Mouse (Mus musculus) neural tube, embryonic 13.5 days (tissue): ENCODE measurements at regions not wholly inside any gene's neighbourhood (a gene's known extent, or its start where the extent isn't known, plus 50 kb on each side); places are given as distances from the start of the nearest gene placed in this dataset.

ENCODE experiments used
- ATAC-seq: fragments of 200-750 bp; cut with Nextera tagmentation; 2 replicates; pipeline ENCODE4 v1.8.0; 2017; ENCODE audit warnings: low read depth, mild to moderate bottlenecking, moderate TSS enrichment, moderate library complexity
- H3K27ac ChIP-seq: fragments of 300-500 bp; sonication (generic); replicated peaks from 2 replicates; pipeline ENCODE4 v1.5.1; 2015; ENCODE audit warnings: moderate library complexity, mild to moderate bottlenecking, inconsistent platforms
- H3K27me3 ChIP-seq: fragments of 300-500 bp; sonication (generic); 2 replicates; pipeline ENCODE4 v1.6.1; 2015; ENCODE audit warnings: mild to moderate bottlenecking, inconsistent platforms
- H3K36me3 ChIP-seq: fragments of 300-500 bp; sonication (generic); 2 replicates; pipeline ENCODE4 v1.6.1; 2015; ENCODE audit warnings: mild to moderate bottlenecking, inconsistent platforms
- H3K4me1 ChIP-seq: fragments of 300-500 bp; sonication (generic); replicated peaks from 2 replicates; pipeline ENCODE4 v1.6.1; 2015; ENCODE audit warnings: inconsistent platforms
- H3K4me2 ChIP-seq: fragments of 300-500 bp; sonication (generic); 2 replicates; pipeline ENCODE4 v1.6.1; 2015; ENCODE audit warnings: inconsistent platforms, mild to moderate bottlenecking, moderate library complexity
- H3K4me3 ChIP-seq: fragments of 300-500 bp; sonication (generic); 2 replicates; pipeline ENCODE4 v1.5.1; 2015; ENCODE audit warnings: mild to moderate bottlenecking, inconsistent platforms
- H3K9ac ChIP-seq: fragments of 300-500 bp; sonication (generic); 2 replicates; pipeline ENCODE4 v1.6.1; 2015; ENCODE audit warnings: moderate library complexity, mild to moderate bottlenecking, inconsistent platforms
- H3K9me3 ChIP-seq: fragments of 300-500 bp; sonication (generic); 2 replicates; pipeline ENCODE4 v1.6.1; 2016; ENCODE audit warnings: inconsistent platforms
- WGBS: fragments of 180-500 bp; shearing (Covaris S2); methylation state at CpG from one replicate; pipeline ENCODE4 v1.1.7; 2015; 5-methylcytosine and 5-hydroxymethylcytosine counted together

- Histone ChIP-seq H3K9me3 (no peaks in the 10 kb centered on the region), H3K9ac (no peak overlapping the region), H3K27me3 (no peaks in the 10 kb centered on the region), H3K4me3 (no peak overlapping the region), H3K27ac (no peak overlapping the region), H3K36me3 (no peaks in the 10 kb centered on the region), H3K4me2 (no peak overlapping the region), H3K4me1 (peaks cover under 1% of the 10 kb centered on the region; the same call in 1 of the 2 replicates)
- WGBS, result 65% methylated on average over 7 of the region's 7 CpGs
- ATAC-seq, result no peak
These were observed 65.6 kb upstream of the Fam13c start for GRCm38 (mm10) chr10:70374726-70375125.

GRCm38 (mm10) chr10:70380041-70380651 lies 60.1 kb upstream of the Fam13c start:
- peak; percentile 74 for ATAC-seq
- H3K27me3 ChIP-seq, result no peaks in the 10 kb centered on the region
- WGBS, result 16% methylated on average over 7 of the region's 7 CpGs
- no peak overlapping the region for H3K4me2 ChIP-seq
- H3K4me1 ChIP-seq, result peaks cover 7% of the 10 kb centered on the region; the same call in 1 of the 2 replicates
- H3K4me3 ChIP-seq, result no peak overlapping the region
- no peak overlapping the region for H3K27ac ChIP-seq
- H3K9ac ChIP-seq, result no peak overlapping the region
- H3K9me3 ChIP-seq, result no peaks in the 10 kb centered on the region
- no peaks in the 10 kb centered on the region for H3K36me3 ChIP-seq

- Histone ChIP-seq H3K9me3 (no peaks in the 10 kb centered on the region), H3K9ac (no peak overlapping the region), H3K27me3 (no peaks in the 10 kb centered on the region), H3K4me2 (no peak overlapping the region), H3K36me3 (no peaks in the 10 kb centered on the region), H3K27ac (no peak overlapping the region), H3K4me1 (peaks cover 6% of the 10 kb centered on the region; the same call in 1 of the 2 replicates), H3K4me3 (no peak overlapping the region)
- no peak for ATAC-seq
- 84% methylated on average over 4 of the region's 4 CpGs for WGBS
These were observed 55.6 kb upstream of the Fam13c start for GRCm38 (mm10) chr10:70384689-70385088.

- 89% methylated on average over 5 of the region's 5 CpGs for WGBS
- Histone ChIP-seq H3K4me3 (no peak overlapping the region), H3K9ac (no peak overlapping the region), H3K36me3 (no peaks in the 10 kb centered on the region), H3K4me1 (no peaks in the 10 kb centered on the region), H3K27me3 (no peaks in the 10 kb centered on the region), H3K27ac (no peak overlapping the region), H3K4me2 (no peak overlapping the region), H3K9me3 (no peaks in the 10 kb centered on the region)
- no peak for ATAC-seq
These were observed 52.6 kb upstream of the Fam13c start for GRCm38 (mm10) chr10:70387729-70388128.
